Mouse (Mus musculus): Measurements from ENCODE around the gene Nectin1. TPM values are rescaled to one million over a fixed set of nuclear protein-coding genes. Genes with fewer than 3 reads are reported as not detected.
A peak's percentile ranks its signal among the peaks of the same experiment; 100 is the strongest.

The Nectin1 gene
- polyA plus RNA-seq, 1 experiment from 2014 or later, result 10.9 TPM

DNA sequence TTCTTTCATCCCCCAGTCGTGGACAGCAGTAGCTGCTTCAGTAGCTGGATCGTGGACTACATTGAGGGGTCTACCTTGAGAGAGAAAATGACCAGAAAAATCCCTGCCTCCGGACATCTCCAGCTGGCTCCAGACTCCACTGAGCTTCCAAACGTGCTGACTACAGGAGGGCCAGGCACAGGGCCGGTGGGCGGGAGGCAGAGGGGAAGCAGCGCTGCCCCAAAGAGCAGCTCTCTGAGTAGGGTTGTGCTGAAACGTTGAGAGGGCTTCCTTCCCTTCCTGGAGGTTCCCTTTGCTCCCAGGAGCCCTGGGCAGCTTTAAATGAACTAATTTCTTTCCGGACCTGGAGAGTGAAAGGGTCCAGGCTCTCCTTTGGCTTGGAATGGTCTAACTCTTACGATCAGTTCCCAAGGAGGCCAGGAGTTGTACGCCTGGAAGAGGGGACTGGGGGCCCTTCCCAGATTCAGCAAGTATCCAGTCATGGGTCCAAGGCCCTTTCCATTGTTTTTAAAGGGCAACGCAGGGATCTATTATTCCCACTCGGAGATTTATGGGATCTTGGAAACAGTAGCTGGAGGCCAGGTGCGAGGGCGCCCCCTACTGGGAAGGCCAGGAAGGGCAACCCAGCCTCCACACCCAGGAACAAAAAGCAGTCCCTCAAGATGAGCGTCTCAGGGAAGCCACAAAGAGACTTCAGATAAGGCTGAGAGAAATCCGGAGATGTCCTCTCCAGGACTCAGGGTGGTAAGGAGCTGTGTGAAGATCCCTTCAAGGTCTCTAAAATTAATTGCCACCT is 102.1 kb downstream of the Nectin1 start:
- Histone ChIP-seq H3K4me2 (ENCODE audit: low read depth) (peak overlapping the region; percentile 9; the same call in 1 of the 2 replicates), H3K27me3 (ENCODE audit: control insufficient read depth, insufficient read depth, low read length) (peaks cover 3% of the 10 kb centered on the region; the same call in 1 of the 2 replicates), H3K27ac (ENCODE audit: low read depth, low read length) (no peak overlapping the region), H3K9me3 (ENCODE audit: control insufficient read depth, low read length) (no peaks in the 10 kb centered on the region), H3K9ac (ENCODE audit: low read length) (no peak overlapping the region), H3K4me1 (ENCODE audit: control insufficient read depth, insufficient read depth, low read length) (peaks cover 18% of the 10 kb centered on the region; the same call in 1 of the 2 replicates), H3K4me3 (ENCODE audit: low read depth, low read length) (no peak overlapping the region), H3K36me3 (ENCODE audit: control insufficient read depth, insufficient read depth, low read length) (no peaks in the 10 kb centered on the region)
- ATAC-seq (ENCODE audit: insufficient read depth, low FRiP score, low TSS enrichment), result no peak
- 6% methylated on average over 17 of the region's 17 CpGs for WGBS
- peak; percentile 75 for DNase-seq (ENCODE audit: low spot score)

DNA sequence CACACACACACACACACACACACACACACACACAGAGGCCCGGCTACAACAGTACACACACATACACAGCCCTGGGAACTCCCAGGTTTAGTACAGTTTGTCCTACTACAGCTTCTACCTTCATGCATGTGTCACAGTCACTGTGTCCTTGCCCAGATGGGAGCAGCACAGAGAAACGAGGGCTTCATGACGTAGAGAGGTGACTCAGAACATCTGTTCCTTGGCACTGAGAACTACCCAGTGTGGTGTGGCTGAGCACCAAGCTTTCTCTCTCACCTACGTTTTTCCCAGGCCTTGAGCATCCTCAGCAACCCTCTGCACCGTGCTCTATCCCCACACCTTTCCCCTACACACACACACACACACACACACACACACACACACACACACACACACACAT is 104.1 kb downstream of the Nectin1 start:
- H3K27me3 ChIP-seq (ENCODE audit: control insufficient read depth, insufficient read depth, low read length), result peaks cover 3% of the 10 kb centered on the region; the same call in 1 of the 2 replicates
- no peaks in the 10 kb centered on the region for H3K9me3 ChIP-seq (ENCODE audit: control insufficient read depth, low read length)
- no peaks in the 10 kb centered on the region for H3K36me3 ChIP-seq (ENCODE audit: control insufficient read depth, insufficient read depth, low read length)
- WGBS, result 53% methylated on average over 5 of the region's 5 CpGs
- H3K27ac ChIP-seq (ENCODE audit: low read depth, low read length), result no peak overlapping the region
- peaks cover 15% of the 10 kb centered on the region; the same call in 1 of the 2 replicates for H3K4me1 ChIP-seq (ENCODE audit: control insufficient read depth, insufficient read depth, low read length)
- no peak overlapping the region for H3K9ac ChIP-seq (ENCODE audit: low read length)
- H3K4me3 ChIP-seq (ENCODE audit: low read depth, low read length), result no peak overlapping the region
- H3K4me2 ChIP-seq (ENCODE audit: low read depth), result no peak overlapping the region
- ATAC-seq (ENCODE audit: insufficient read depth, low FRiP score, low TSS enrichment) (no peak), DNase-seq (ENCODE audit: low spot score) (no peak)

DNA sequence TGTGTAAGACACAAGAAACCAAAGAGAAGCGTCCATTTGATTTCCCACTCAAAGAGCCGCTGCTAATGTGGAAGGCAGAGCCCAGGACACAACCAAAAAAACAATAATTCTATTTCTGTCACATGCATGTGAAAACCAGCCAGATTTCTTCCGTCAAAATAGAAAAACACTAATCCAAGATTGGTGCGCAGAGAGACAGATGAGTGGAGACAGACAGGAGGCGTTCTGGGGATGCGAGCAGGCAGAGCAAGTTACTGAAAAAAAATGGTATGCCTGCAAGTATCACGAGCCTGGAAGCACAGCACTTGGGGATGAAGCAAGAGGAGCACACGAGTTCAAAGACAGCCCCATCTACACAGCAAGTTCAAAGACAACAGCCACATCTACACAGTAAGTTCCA is 106.5 kb downstream of the Nectin1 start:
- no peak overlapping the region for H3K4me3 ChIP-seq (ENCODE audit: low read depth, low read length)
- H3K9ac ChIP-seq (ENCODE audit: low read length), result no peak overlapping the region
- H3K27ac ChIP-seq (ENCODE audit: low read depth, low read length), result no peak overlapping the region
- 81% methylated on average over 8 of the region's 8 CpGs for WGBS
- no peak for DNase-seq (ENCODE audit: low spot score)
- H3K4me1 ChIP-seq (ENCODE audit: control insufficient read depth, insufficient read depth, low read length), result peaks cover 7% of the 10 kb centered on the region; the same call in 1 of the 2 replicates
- H3K36me3 ChIP-seq (ENCODE audit: control insufficient read depth, insufficient read depth, low read length), result no peaks in the 10 kb centered on the region
- no peaks in the 10 kb centered on the region for H3K9me3 ChIP-seq (ENCODE audit: control insufficient read depth, low read length)
- no peak overlapping the region for H3K4me2 ChIP-seq (ENCODE audit: low read depth)
- ATAC-seq (ENCODE audit: insufficient read depth, low FRiP score, low TSS enrichment), result no peak
- H3K27me3 ChIP-seq (ENCODE audit: control insufficient read depth, insufficient read depth, low read length), result no peaks in the 10 kb centered on the region

GRCm38 (mm10) chr9:43851154-43851553 is 107.4 kb downstream of the Nectin1 start:
- H3K27me3 ChIP-seq (ENCODE audit: control insufficient read depth, insufficient read depth, low read length), result no peaks in the 10 kb centered on the region

DNA sequence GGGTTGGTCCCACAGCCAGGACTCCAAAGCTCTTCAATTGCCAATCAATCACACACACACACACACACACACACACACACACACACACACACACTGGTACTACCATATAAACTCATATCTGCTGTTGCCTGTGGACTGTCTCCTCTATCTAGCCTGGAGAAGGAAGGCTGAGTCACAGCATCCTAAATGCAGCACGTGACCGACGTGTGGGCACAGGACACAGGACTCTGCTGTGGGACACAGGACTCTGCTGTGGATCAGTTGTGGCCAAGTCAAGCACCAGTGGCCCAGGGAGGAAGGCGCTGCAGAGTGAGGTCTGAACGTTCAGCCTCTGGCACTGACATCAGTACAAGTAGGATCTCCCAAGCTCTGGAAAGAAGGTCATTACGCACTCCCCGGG is 112.1 kb downstream of the Nectin1 start:
- no peaks in the 10 kb centered on the region for H3K4me1 ChIP-seq (ENCODE audit: control insufficient read depth, insufficient read depth, low read length)
- H3K9ac ChIP-seq (ENCODE audit: low read length), result no peak overlapping the region
- no peak overlapping the region for H3K4me3 ChIP-seq (ENCODE audit: low read depth, low read length)
- WGBS, result 90% methylated on average over 7 of the region's 7 CpGs
- no peaks in the 10 kb centered on the region for H3K9me3 ChIP-seq (ENCODE audit: control insufficient read depth, low read length)
- no peak for ATAC-seq (ENCODE audit: insufficient read depth, low FRiP score, low TSS enrichment)
- DNase-seq (ENCODE audit: low spot score), result no peak
- H3K36me3 ChIP-seq (ENCODE audit: control insufficient read depth, insufficient read depth, low read length), result no peaks in the 10 kb centered on the region
- no peak overlapping the region for H3K27ac ChIP-seq (ENCODE audit: low read depth, low read length)
- no peaks in the 10 kb centered on the region for H3K27me3 ChIP-seq (ENCODE audit: control insufficient read depth, insufficient read depth, low read length)
- H3K4me2 ChIP-seq (ENCODE audit: low read depth), result no peak overlapping the region

More at GRCm38 (mm10) chr9:43851154-43851553, 107.4 kb downstream of the Nectin1 start:
- 67% methylated on average over 7 of the region's 7 CpGs for WGBS
- Histone ChIP-seq H3K4me2 (ENCODE audit: low read depth) (no peak overlapping the region), H3K9me3 (ENCODE audit: control insufficient read depth, low read length) (no peaks in the 10 kb centered on the region), H3K4me1 (ENCODE audit: control insufficient read depth, insufficient read depth, low read length) (no peaks in the 10 kb centered on the region), H3K9ac (ENCODE audit: low read length) (no peak overlapping the region), H3K27ac (ENCODE audit: low read depth, low read length) (no peak overlapping the region), H3K36me3 (ENCODE audit: control insufficient read depth, insufficient read depth, low read length) (no peaks in the 10 kb centered on the region), H3K4me3 (ENCODE audit: low read depth, low read length) (no peak overlapping the region)
- ATAC-seq (ENCODE audit: insufficient read depth, low FRiP score, low TSS enrichment), result no peak
- DNase-seq (ENCODE audit: low spot score), result no peak
